Mouse (Mus musculus): ENCODE data around the gene Zfp110. TPM values are rescaled to one million over a fixed set of nuclear protein-coding genes. Genes with fewer than 3 reads are reported as not detected.
"Not testable (repeated sequence)": the region's sequence is repeated elsewhere in the genome, so short reads cannot be mapped to it uniquely, and the experiment has no call there.

The Zfp110 gene
- polyA plus RNA-seq, 1 experiment from 2014 or later = 16.4 TPM

GRCm38 (mm10) chr7:12835779-12836178 is 1.2 kb downstream of the Zfp110 start:
- H3K9ac ChIP-seq = peak overlapping the region; percentile 79
- ATAC-seq = no peak

DNA sequence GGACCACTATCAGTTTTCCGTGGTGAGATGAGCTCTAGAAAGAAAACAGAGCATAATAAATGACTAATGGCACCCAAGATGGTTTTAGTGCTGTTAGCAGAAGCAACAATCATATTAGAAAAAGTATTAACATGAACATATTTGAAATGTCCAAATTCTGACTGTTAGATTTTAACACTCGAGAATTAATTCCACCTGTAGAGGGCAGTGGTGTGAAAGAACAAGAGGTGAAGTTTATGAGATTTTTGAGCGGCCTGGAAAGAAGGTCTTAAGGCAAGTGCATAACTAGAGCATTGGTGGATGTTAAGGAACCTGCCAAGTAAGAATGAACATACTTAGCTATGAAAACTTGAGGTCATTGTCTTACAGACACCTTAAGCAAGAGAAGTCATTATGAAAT is 39.7 kb downstream of the Zfp110 start:
- Histone ChIP-seq H3K36me3 (no peaks in the 10 kb centered on the region), H3K9me3 (replicated peaks) (no peaks in the 10 kb centered on the region), H3K4me3 (no peak overlapping the region), H3K27me3 (replicated peaks) (no peaks in the 10 kb centered on the region; the same call in 1 of the 2 replicates), H3K4me1 (no peaks in the 10 kb centered on the region), H3K27ac (no peak overlapping the region), H3K9ac (no peak overlapping the region), H3K4me2 (no peak overlapping the region)
- WGBS (ENCODE audit: insufficient replicate concordance) = 10% methylated on average over 3 of the region's 3 CpGs
- no peak for ATAC-seq

More at GRCm38 (mm10) chr7:12835779-12836178, 1.2 kb downstream of the Zfp110 start:
- Histone ChIP-seq H3K4me1 (peaks cover 19% of the 10 kb centered on the region), H3K36me3 (peaks cover 46% of the 10 kb centered on the region), H3K4me3 (peak overlapping the region; percentile 71), H3K27me3 (replicated peaks) (no peaks in the 10 kb centered on the region), H3K9me3 (replicated peaks) (peaks cover 18% of the 10 kb centered on the region), H3K4me2 (peak overlapping the region; percentile 80), H3K27ac (no peak overlapping the region)
- 77% methylated on average over 4 of the region's 4 CpGs for WGBS (ENCODE audit: insufficient replicate concordance)

DNA sequence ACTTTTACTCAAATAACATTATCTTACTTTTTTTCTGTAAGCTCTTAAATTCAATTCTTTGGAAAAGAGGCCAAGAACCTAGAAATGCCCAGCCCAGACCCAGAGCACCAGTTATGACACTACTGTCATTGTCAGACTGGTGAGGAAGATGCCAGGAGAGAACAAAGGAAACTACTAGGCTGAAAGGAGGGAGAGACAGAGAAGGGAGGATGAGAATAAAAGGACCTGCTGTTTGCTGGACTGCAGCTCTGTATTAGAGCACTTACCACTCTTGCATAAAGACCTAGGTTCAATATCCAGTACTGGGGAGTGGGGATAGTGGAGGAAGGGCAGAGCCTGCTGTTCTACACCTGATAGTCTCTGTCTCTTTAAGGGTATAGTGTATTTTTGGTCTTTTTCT is 45.5 kb downstream of the Zfp110 start:
- Histone ChIP-seq H3K9me3 (replicated peaks) (no peaks in the 10 kb centered on the region), H3K27me3 (replicated peaks) (no peaks in the 10 kb centered on the region), H3K4me3 (no peak overlapping the region), H3K27ac (no peak overlapping the region), H3K9ac (no peak overlapping the region), H3K4me1 (peaks cover 19% of the 10 kb centered on the region), H3K36me3 (no peaks in the 10 kb centered on the region; the same call in 1 of the 2 replicates), H3K4me2 (no peak overlapping the region)
- no peak for ATAC-seq

DNA sequence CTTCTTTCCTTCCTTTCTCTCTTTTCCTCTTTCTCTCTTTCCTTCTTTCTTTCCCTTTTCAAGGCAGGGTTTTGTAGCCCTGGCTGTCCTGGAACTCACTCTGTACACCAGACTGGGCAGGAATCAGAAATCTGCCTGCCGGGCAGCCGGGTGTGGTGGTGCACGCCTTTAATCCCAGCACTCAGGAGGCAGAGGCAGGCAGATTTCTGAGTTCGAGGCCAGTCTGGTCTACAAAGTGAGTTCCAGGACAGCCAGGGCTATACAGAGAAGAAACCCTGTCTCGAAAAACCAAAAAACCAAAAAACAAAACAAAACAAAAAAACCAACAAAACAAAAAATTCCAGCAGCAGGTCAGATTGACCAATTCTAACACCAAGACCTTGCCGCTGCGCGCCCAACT is 45.9 kb downstream of the Zfp110 start:
- H3K27me3 ChIP-seq (replicated peaks); H3K36me3 ChIP-seq; ATAC-seq; H3K27ac ChIP-seq; H3K9me3 ChIP-seq (replicated peaks): not testable (repeated sequence)
- H3K9ac ChIP-seq = peak overlapping the region; percentile 68; the same call in 1 of the 2 replicates
- WGBS (ENCODE audit: insufficient replicate concordance) = 33% methylated on average over 8 of the region's 8 CpGs
- peaks cover 19% of the 10 kb centered on the region for H3K4me1 ChIP-seq
- H3K4me3 ChIP-seq = peak overlapping the region; percentile 68
- H3K4me2 ChIP-seq = peak overlapping the region; percentile 87

GRCm38 (mm10) chr7:12880911-12881660 is 46.5 kb downstream of the Zfp110 start, which contains the start of gene Zfp128:
Gene Zfp128, plus strand, starts transcription at chr7:12881177.
- H3K27me3 ChIP-seq (replicated peaks) = no peaks in the 10 kb centered on the region
- no peaks in the 10 kb centered on the region for H3K9me3 ChIP-seq (replicated peaks)
- peak within 1 kb of the TSS; percentile 87 for H3K4me2 ChIP-seq
- H3K27ac ChIP-seq = peak within 1 kb of the TSS; percentile 48; the same call in 1 of the 2 replicates
- WGBS (ENCODE audit: insufficient replicate concordance) = 1% methylated on average over 35 of the region's 35 CpGs
- H3K36me3 ChIP-seq = peaks cover 8% of the 10 kb centered on the region
- peaks cover 19% of the 10 kb centered on the region for H3K4me1 ChIP-seq
- H3K9ac ChIP-seq = peak within 1 kb of the TSS; percentile 68
- peak within 1 kb of the TSS; percentile 68 for H3K4me3 ChIP-seq
- peak; percentile 100 for ATAC-seq

DNA sequence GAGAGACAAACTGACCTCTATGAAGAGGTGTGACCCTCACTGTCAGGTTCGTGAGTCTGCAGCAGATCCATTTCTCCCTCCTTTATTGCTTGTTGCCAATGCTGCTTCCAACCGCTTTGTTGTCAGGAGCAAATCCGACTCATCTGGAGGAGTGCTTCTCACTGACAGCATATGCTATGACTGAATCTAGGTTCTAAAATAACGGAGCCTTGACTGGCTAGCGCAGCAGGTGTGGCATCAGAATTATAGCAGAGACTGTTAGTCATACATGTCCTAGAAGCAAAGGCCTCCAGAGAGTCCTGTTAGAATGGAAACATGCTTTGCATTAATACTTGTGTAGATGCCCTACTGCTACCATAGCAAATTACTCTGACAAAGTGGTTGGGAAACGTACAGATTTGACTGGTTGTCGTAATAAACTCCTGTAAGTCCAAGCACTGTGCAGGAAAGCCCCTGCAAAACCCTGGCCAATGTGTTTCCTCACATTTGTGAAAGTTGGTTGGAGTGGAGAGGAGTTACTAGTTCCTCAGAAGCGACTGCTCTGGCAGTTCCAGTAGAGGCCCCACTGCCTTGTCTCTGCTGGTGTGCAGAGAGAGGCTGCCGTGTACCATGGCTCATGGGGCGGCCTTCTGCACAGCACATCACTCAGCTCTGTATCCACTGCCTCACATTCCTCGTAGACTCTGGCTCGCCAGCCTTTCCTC is 52.2 kb downstream of the Zfp110 start:
- Histone ChIP-seq H3K27ac (no peak overlapping the region), H3K4me1 (peaks cover 10% of the 10 kb centered on the region), H3K4me2 (no peak overlapping the region), H3K27me3 (replicated peaks) (no peaks in the 10 kb centered on the region), H3K9ac (no peak overlapping the region), H3K9me3 (replicated peaks) (no peaks in the 10 kb centered on the region), H3K36me3 (peaks cover 52% of the 10 kb centered on the region), H3K4me3 (no peak overlapping the region)
- 80% methylated on average over 12 of the region's 12 CpGs for WGBS (ENCODE audit: insufficient replicate concordance)
- no peak for ATAC-seq

- Histone ChIP-seq H3K27ac (no peak overlapping the region), H3K36me3 (peaks cover 52% of the 10 kb centered on the region), H3K4me1 (0 out of 2 replicates have a peak, but pooled peaks cover under 1% of the 10 kb centered on the region), H3K4me3 (no peak overlapping the region), H3K9me3 (replicated peaks) (no peaks in the 10 kb centered on the region), H3K4me2 (no peak overlapping the region), H3K27me3 (replicated peaks) (no peaks in the 10 kb centered on the region), H3K9ac (no peak overlapping the region)
- ATAC-seq = no peak
- WGBS (ENCODE audit: insufficient replicate concordance) = 75% methylated on average over 5 of the region's 5 CpGs
Measured at GRCm38 (mm10) chr7:12887585-12887984, 53.0 kb downstream of the Zfp110 start.

- no peak for ATAC-seq
- WGBS (ENCODE audit: insufficient replicate concordance) = 83% methylated on average over 14 of the region's 14 CpGs
- no peaks in the 10 kb centered on the region for H3K27me3 ChIP-seq (replicated peaks)
Measured at GRCm38 (mm10) chr7:12890928-12891327, 56.4 kb downstream of the Zfp110 start.

DNA sequence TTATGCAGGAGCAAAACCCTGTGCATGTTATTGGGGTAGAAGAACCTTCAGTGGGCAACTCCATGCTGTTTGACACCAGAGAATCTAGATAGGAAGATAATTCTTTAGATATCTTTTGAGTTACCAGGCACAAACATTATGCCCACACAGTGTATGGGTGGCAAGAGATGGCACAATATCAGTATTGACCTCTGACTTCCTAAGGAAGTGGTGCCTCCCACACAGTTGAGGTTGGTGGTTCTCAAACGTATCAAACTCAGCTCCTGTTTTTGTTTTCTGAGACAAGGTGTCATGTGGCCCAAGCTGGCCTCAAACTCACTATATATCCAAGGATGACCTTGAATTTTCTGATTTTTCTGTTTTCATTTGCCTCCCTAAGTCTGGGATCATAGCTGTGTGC is 56.8 kb downstream of the Zfp110 start:
- H3K36me3 ChIP-seq = peaks cover 42% of the 10 kb centered on the region
- no peaks in the 10 kb centered on the region for H3K4me1 ChIP-seq
- no peak for ATAC-seq
- WGBS (ENCODE audit: insufficient replicate concordance) = 35% methylated on average over 1 of the region's 1 CpGs
- no peak overlapping the region for H3K4me2 ChIP-seq
- no peak overlapping the region for H3K27ac ChIP-seq
- no peaks in the 10 kb centered on the region for H3K27me3 ChIP-seq (replicated peaks)
- no peaks in the 10 kb centered on the region for H3K9me3 ChIP-seq (replicated peaks)
- no peak overlapping the region for H3K9ac ChIP-seq
- H3K4me3 ChIP-seq = no peak overlapping the region

More at GRCm38 (mm10) chr7:12890928-12891327, 56.4 kb downstream of the Zfp110 start:
- H3K4me2 ChIP-seq = no peak overlapping the region
- no peaks in the 10 kb centered on the region for H3K9me3 ChIP-seq (replicated peaks)
- no peak overlapping the region for H3K4me3 ChIP-seq
- H3K4me1 ChIP-seq = no peaks in the 10 kb centered on the region
- peaks cover 45% of the 10 kb centered on the region for H3K36me3 ChIP-seq
- no peak overlapping the region for H3K9ac ChIP-seq
- H3K27ac ChIP-seq = no peak overlapping the region

GRCm38 (mm10) chr7:12897655-12898410 is 63.3 kb downstream of the Zfp110 start, which contains the start of gene Zscan22:
Gene Zscan22, plus strand, starts transcription at chr7:12897815.
- Histone ChIP-seq H3K27me3 (replicated peaks) (no peaks in the 10 kb centered on the region), H3K4me1 (peaks cover 14% of the 10 kb centered on the region), H3K9me3 (replicated peaks) (no peaks in the 10 kb centered on the region), H3K36me3 (peaks cover 12% of the 10 kb centered on the region), H3K4me3 (peak within 1 kb of the TSS; percentile 68), H3K4me2 (peak within 1 kb of the TSS; percentile 69), H3K27ac (peak within 1 kb of the TSS; percentile 45; the same call in 1 of the 2 replicates), H3K9ac (peak within 1 kb of the TSS; percentile 73)
- ATAC-seq = peak; percentile 98
- WGBS (ENCODE audit: insufficient replicate concordance) = 3% methylated on average over 36 of the region's 36 CpGs

Measured in liver, embryonic 12.5 days (tissue).